Mouse (Mus musculus): Measurements from ENCODE around the gene Srpk2. TPM values are rescaled to one million over a fixed set of nuclear protein-coding genes. Genes with fewer than 3 reads are reported as not detected.
"Not testable (repeated sequence)": the region's sequence is repeated elsewhere in the genome, so short reads cannot be mapped to it uniquely, and the experiment has no call there.

Srpk2 gene
- total RNA-seq, 2 experiments from 2014 or later: 46.6 to 47.2 TPM

GRCm38 (mm10) chr5:23674829-23675498 is 9.5 kb downstream of the Srpk2 start:
- DNase-seq: peak; percentile 73 to 79

DNA sequence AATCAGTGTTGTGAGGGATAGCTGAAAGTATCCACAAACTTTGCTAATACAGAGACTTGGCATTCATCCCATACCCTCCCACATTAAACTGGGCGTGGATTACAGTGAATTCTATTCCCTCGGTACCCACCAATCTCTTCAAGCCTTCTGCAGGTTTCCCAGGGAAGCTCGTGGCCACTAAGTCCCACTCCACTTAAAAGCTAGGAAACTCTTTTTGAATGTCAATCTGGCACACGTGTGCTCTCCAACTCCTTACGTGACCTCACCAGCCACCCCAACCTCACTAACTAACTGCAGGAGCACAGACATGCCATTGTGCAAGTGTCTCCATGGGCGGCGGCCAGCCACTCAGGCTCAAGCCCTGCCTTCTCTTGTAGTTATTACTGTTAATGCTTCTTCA is 12.3 kb downstream of the Srpk2 start:
- DNase-seq: peak; percentile 34 to 44

DNA sequence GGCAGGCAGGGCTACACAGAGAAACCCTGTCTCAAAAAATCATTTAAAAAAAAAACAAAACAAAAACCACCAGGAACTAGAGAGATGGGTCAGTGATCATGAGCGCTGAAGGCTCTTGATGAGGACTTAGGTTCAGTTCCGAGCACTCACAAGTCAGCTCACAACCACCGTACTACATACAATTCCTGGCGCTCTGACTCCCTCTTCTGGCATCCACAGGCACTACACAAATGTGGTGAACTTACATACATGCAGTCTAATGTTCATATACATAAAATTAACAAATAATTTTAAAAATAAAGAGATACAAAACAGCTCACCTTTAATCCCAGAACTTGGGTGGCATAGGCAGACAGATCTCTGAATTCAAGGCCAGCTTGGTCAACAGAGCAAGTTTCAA is 13.5 kb downstream of the Srpk2 start:
- no peak for DNase-seq

DNA sequence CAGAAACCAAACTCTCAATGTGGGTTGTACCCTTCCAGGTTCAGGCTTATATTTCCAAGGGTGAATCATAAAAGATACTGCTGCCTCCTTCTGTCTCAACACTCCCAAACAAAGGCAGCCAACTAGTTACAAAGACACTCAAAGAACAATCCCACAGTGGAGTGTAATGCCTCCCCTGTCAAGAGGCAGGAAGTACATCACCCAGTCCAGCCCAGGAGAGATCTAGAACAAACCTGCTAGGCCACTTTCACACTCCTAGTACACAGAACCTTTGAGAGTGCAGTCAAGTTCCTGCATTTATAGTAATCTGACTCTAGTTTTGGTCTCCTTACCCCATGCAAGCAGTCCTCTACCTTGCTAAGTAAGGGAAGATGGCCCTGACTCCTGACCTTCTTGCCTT is 18.5 kb downstream of the Srpk2 start:
- no peak for DNase-seq

GRCm38 (mm10) chr5:23661191-23661590 is 23.2 kb downstream of the Srpk2 start:
- DNase-seq: no peak

DNA sequence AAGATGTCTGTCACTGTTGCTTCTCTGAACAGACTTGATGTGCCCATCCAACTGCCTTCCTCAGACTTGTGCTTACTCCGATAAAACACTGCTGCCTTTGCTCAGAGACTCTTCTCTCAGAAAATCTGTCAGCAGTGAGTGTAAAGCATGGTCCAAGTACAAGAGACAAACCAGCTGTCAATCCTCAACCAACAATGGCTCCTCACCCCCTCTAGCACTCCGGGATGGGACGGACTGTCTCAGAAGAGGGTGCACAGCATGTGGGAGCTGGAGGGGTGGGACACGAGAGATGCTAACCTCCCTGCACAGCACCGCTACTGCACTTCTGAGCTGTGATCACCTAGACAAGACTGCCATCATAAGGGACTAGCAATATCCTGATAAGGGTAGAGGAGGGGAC is 26.4 kb downstream of the Srpk2 start:
- DNase-seq: no peak

DNA sequence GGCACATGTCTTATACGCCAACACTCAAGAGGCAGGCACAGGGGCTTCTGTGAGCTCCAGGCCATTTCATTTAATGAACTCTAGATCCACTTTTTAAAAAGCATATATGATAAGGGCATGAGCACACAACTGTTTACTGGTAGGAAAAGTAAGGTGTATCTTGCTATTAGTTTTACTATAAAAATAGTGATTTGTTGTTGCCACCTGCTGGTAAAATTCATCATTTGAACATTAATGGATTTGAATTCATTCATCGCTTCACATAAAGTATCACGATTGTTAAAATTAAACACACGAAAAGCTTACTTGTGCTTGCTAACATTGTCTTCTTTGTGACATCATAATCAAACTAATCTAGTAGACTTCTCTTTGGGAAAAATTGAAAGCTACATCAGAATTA is 27.8 kb downstream of the Srpk2 start:
- no peak for DNase-seq

DNA sequence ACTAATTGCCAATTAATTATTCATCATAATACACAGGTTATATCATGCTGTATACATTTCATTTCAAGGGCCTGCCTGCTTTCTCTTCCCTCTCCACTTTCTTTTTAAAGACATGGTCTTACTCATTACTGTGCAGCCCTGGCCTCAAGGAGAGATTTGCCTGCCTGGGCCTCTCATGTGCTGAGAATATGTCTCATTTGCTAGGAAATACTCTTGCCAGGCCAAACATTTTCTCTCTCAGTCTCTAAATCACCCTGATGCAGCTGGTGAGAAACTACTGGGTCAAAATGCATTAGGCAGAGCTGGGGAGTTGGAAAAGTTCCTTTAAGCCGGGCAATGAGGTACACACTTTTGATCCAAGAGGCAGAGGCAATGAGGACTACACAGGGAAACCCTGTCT is 29.4 kb downstream of the Srpk2 start:
- DNase-seq: no peak

- DNase-seq: no peak
Measured at GRCm38 (mm10) chr5:23652326-23652725, 32.1 kb downstream of the Srpk2 start.

GRCm38 (mm10) chr5:23651786-23652185 is 32.6 kb downstream of the Srpk2 start:
- no peak for DNase-seq

GRCm38 (mm10) chr5:23650504-23650903 is 33.9 kb downstream of the Srpk2 start:
- DNase-seq: no peak

GRCm38 (mm10) chr5:23649246-23649645 is 35.2 kb downstream of the Srpk2 start:
- DNase-seq: no peak

GRCm38 (mm10) chr5:23645671-23646070 is 38.7 kb downstream of the Srpk2 start:
- no peak for DNase-seq

DNA sequence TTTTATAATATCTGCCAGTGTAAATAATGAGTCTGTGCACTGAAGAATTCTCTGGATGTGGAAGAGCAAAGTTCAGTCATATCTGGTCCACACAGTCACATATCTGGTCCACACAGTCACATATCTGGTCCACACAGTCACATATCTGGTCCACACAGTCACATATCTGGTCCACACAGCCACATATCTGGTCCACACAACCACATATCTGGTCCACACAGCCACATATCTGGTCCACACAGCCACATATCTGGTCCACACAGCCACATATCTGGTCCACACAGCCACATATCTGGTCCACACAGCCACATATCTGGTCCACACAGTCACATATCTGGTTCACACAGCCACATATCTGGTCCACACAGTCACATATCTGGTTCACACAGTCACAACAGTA is 45.2 kb downstream of the Srpk2 start:
- not testable (repeated sequence) for DNase-seq

- no peak for DNase-seq
Measured at GRCm38 (mm10) chr5:23638023-23638422, 46.4 kb downstream of the Srpk2 start.

- no peak for DNase-seq
Measured at GRCm38 (mm10) chr5:23637337-23637736, 47.1 kb downstream of the Srpk2 start.

DNA sequence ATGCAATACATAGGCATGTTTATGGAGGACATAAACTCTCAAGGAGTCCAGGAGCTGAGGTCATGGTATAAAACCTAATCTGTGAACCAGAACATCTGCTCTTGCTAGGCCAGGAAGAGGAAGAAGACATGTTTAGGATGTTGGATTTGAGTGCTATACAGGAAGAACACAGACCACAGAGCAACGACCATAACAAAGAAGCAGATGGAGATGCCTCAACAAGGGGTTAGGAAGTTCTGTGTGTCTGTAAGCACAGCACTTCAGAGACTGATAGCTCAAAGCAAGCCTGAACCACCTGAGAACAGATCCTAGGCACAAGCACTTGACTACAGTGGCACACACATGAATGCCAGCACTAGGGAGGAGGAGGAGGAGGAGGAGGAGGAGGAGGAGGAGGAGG is 52.9 kb downstream of the Srpk2 start:
- no peak for DNase-seq

- peak; percentile 12 to 22 for DNase-seq
Measured at GRCm38 (mm10) chr5:23627221-23627620, 57.2 kb downstream of the Srpk2 start.

DNA sequence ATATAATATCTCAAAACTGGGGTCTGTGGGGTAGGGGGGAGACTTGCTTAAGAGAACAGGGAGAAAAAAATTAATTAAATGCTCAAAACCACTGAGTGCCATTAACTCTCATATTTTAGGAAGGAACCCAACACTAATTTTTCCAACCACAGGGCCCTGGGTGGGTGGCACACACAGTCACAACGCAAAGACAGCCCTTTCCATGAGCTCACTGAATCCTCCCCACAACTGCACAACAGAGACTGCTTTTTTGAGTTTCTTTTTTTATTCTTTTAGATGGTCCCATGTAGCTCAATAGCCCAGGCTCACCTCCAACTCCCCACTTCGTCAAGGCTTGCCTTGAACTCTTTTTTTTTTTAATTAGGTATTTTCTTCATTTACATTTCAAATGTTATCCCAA is 58.2 kb downstream of the Srpk2 start:
- DNase-seq: no peak

DNA sequence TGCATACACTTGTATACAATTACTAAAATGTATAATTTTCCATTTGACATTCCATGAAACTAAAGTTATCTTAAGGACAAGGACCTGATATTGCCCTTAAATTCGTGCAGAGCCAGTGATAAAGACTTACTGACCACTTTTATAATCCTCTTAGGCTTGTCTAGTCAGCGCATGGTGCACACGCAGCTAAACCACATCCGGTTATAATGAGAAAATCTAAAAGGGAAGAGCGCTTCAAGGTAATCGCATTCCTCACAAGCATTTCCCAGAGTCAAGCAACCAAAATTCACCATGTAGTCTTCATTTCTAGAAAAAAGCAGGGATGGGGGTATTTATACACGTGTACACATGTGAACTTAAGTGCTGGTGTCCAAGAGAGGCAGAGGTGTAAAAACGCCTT is 63.8 kb downstream of the Srpk2 start:
- DNase-seq: no peak

- no peak for DNase-seq
Measured at GRCm38 (mm10) chr5:23618656-23619055, 65.8 kb downstream of the Srpk2 start.

DNA sequence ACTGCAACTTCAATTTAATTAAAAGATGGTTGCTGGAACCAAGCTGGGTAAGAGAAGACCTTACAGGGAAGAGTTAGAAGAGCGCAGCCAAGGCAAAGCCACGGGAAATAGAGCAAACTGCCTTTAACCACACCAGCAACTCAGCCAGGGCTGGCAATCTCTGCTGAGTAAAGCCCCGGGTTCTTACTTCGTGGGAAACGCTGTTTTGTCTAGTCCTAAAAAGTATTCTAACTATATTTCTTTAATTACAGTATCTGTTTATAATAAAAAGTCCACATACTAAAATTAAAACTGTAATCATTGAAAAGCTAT is 67.4 kb downstream of the Srpk2 start:
- peak in 1 of 2 experiments; percentile 7 for DNase-seq

DNA sequence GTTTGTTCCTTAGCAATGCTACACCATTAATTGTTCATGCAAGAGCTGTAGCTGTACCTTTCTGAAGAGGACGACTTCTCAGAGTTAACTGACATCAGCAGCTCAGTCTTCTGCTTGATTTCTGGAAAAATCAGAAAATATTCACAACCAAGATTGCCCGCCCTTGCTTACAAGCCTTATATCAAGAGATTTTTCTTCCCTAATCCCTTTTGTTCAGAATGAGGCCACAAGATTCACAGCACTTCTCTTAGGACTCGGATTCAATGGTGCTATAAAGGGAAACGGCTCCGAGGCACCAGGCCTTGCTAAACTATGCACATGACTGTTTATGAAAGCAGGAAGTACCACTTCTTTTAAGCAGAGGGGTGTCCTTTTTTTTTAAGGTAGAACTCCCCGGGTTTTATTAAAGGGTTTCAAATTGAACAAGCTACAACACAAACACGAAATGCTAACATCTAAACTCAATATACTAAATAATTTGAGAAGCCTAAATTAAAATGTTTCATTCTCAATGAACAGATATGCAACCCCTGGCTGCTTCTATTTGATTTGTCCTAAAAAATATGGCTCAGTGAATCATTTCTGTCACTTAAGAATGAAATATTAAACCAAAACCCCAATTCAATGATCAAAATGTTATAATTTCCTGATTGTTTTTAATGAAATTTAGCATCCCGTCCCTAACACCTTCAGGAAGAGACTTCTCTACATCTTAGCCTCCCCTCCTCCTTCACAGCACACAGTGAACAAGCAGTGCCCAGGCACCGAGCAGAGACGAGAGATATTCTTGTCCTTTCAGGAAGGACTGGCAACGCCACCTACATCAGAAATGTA is 67.9 kb downstream of the Srpk2 start:
- peak; percentile 26 to 54 for DNase-seq
